Mouse (Mus musculus): Measurements from ENCODE around the gene Lax1. TPM values are rescaled to one million over a fixed set of nuclear protein-coding genes. Genes with fewer than 3 reads are reported as not detected.

The Lax1 gene
- polyA plus RNA-seq (2016; fragmentation: Nextera tagmentation; extraction: Ambion mirVana): 0.12 and 0.33 TPM in 2 replicates

- H3K9ac ChIP-seq: no peak within 1 kb of the TSS
- no peak for ATAC-seq (ENCODE audit: low FRiP score)
- 46% methylated on average over 6 of the region's 6 CpGs for WGBS
Measured at GRCm38 (mm10) chr1:133689897-133690296, at the start of gene Lax1. TSS of gene Lax1 (minus strand) at chr1:133690108.

GRCm38 (mm10) chr1:133736664-133737063 lies 46.8 kb upstream of the Lax1 start:
- WGBS: 73% methylated on average over 7 of the region's 7 CpGs
- H3K9me3 ChIP-seq (replicated peaks): no peaks in the 10 kb centered on the region
- H3K4me2 ChIP-seq (replicated peaks): no peak overlapping the region
- H3K27ac ChIP-seq: no peak overlapping the region
- 0 out of 2 replicates have a peak, but pooled peaks have one; percentile 22 for ATAC-seq (ENCODE audit: low FRiP score)
- 0 out of 2 replicates have a peak overlapping the region, but pooled peaks have one; percentile 32 for H3K9ac ChIP-seq
- peaks cover 18% of the 10 kb centered on the region for H3K4me1 ChIP-seq
- H3K4me3 ChIP-seq: no peak overlapping the region
- peaks cover 5% of the 10 kb centered on the region; the same call in 1 of the 2 replicates for H3K36me3 ChIP-seq
- H3K27me3 ChIP-seq: no peaks in the 10 kb centered on the region

More at GRCm38 (mm10) chr1:133689897-133690296, at the start of gene Lax1:
- no peak within 1 kb of the TSS for H3K4me2 ChIP-seq (replicated peaks)
- no peak within 1 kb of the TSS for H3K4me3 ChIP-seq
- H3K27me3 ChIP-seq: no peaks in the 10 kb centered on the region
- H3K4me1 ChIP-seq: peaks cover 6% of the 10 kb centered on the region; the same call in 1 of the 2 replicates
- no peaks in the 10 kb centered on the region for H3K9me3 ChIP-seq (replicated peaks)
- H3K27ac ChIP-seq: no peak within 1 kb of the TSS
- H3K36me3 ChIP-seq: no peaks in the 10 kb centered on the region

GRCm38 (mm10) chr1:133735995-133736652 lies 46.2 kb upstream of the Lax1 start:
- ATAC-seq (ENCODE audit: low FRiP score): peak; percentile 85
- Histone ChIP-seq H3K36me3 (peaks cover 8% of the 10 kb centered on the region; the same call in 1 of the 2 replicates), H3K9me3 (replicated peaks) (no peaks in the 10 kb centered on the region), H3K9ac (peak overlapping the region; percentile 75), H3K4me1 (peaks cover 13% of the 10 kb centered on the region), H3K4me2 (replicated peaks) (peak overlapping the region; percentile 60), H3K4me3 (peak overlapping the region; percentile 38), H3K27me3 (no peaks in the 10 kb centered on the region), H3K27ac (no peak overlapping the region)
- WGBS: 13% methylated on average over 17 of the region's 17 CpGs

GRCm38 (mm10) chr1:133732814-133733213 lies 42.9 kb upstream of the Lax1 start:
- H3K36me3 ChIP-seq: peaks cover 31% of the 10 kb centered on the region
- H3K9ac ChIP-seq: no peak overlapping the region
- 65% methylated on average over 11 of the region's 11 CpGs for WGBS
- H3K4me2 ChIP-seq (replicated peaks): no peak overlapping the region
- no peaks in the 10 kb centered on the region for H3K27me3 ChIP-seq
- no peak overlapping the region for H3K4me3 ChIP-seq
- H3K9me3 ChIP-seq (replicated peaks): no peaks in the 10 kb centered on the region
- peaks cover 13% of the 10 kb centered on the region for H3K4me1 ChIP-seq
- no peak for ATAC-seq (ENCODE audit: low FRiP score)
- no peak overlapping the region for H3K27ac ChIP-seq

- WGBS: 88% methylated on average over 7 of the region's 7 CpGs
- no peak for ATAC-seq (ENCODE audit: low FRiP score)
- Histone ChIP-seq H3K4me1 (no peaks in the 10 kb centered on the region), H3K4me3 (no peak overlapping the region), H3K27me3 (no peaks in the 10 kb centered on the region), H3K9ac (no peak overlapping the region), H3K27ac (no peak overlapping the region), H3K4me2 (replicated peaks) (no peak overlapping the region), H3K9me3 (replicated peaks) (no peaks in the 10 kb centered on the region), H3K36me3 (peaks cover 40% of the 10 kb centered on the region)
Measured at GRCm38 (mm10) chr1:133728339-133728738, 38.4 kb upstream of the Lax1 start.

- ATAC-seq (ENCODE audit: low FRiP score): no peak
- WGBS: 62% methylated on average over 7 of the region's 7 CpGs
- no peaks in the 10 kb centered on the region for H3K27me3 ChIP-seq
- no peaks in the 10 kb centered on the region for H3K4me1 ChIP-seq
- no peak overlapping the region for H3K27ac ChIP-seq
- peaks cover 33% of the 10 kb centered on the region for H3K36me3 ChIP-seq
- no peak overlapping the region for H3K9ac ChIP-seq
- no peaks in the 10 kb centered on the region for H3K9me3 ChIP-seq (replicated peaks)
- no peak overlapping the region for H3K4me2 ChIP-seq (replicated peaks)
- H3K4me3 ChIP-seq: no peak overlapping the region
Measured at GRCm38 (mm10) chr1:133720342-133720741, 30.4 kb upstream of the Lax1 start.

- Histone ChIP-seq H3K9ac (no peak overlapping the region), H3K36me3 (peaks cover 38% of the 10 kb centered on the region), H3K27me3 (no peaks in the 10 kb centered on the region), H3K4me2 (replicated peaks) (no peak overlapping the region), H3K27ac (no peak overlapping the region), H3K4me1 (no peaks in the 10 kb centered on the region), H3K9me3 (replicated peaks) (no peaks in the 10 kb centered on the region), H3K4me3 (no peak overlapping the region)
- ATAC-seq (ENCODE audit: low FRiP score): no peak
- WGBS: 87% methylated on average over 8 of the region's 8 CpGs
Measured at GRCm38 (mm10) chr1:133718786-133719185, 28.9 kb upstream of the Lax1 start.

GRCm38 (mm10) chr1:133718296-133718695 lies 28.4 kb upstream of the Lax1 start:
- Histone ChIP-seq H3K9me3 (replicated peaks) (no peaks in the 10 kb centered on the region), H3K4me3 (no peak overlapping the region), H3K27ac (no peak overlapping the region), H3K36me3 (peaks cover 38% of the 10 kb centered on the region), H3K4me1 (no peaks in the 10 kb centered on the region), H3K4me2 (replicated peaks) (no peak overlapping the region), H3K9ac (no peak overlapping the region), H3K27me3 (no peaks in the 10 kb centered on the region)
- no peak for ATAC-seq (ENCODE audit: low FRiP score)
- 77% methylated on average over 3 of the region's 3 CpGs for WGBS

- no peak overlapping the region for H3K4me2 ChIP-seq (replicated peaks)
- ATAC-seq (ENCODE audit: low FRiP score): no peak
- 28% methylated on average over 7 of the region's 7 CpGs for WGBS
Measured at GRCm38 (mm10) chr1:133716464-133716863, 26.6 kb upstream of the Lax1 start.

GRCm38 (mm10) chr1:133715191-133715590 lies 25.3 kb upstream of the Lax1 start:
- H3K27ac ChIP-seq: no peak overlapping the region
- no peak overlapping the region for H3K4me2 ChIP-seq (replicated peaks)
- no peak for ATAC-seq (ENCODE audit: low FRiP score)
- H3K9me3 ChIP-seq (replicated peaks): no peaks in the 10 kb centered on the region
- H3K27me3 ChIP-seq: no peaks in the 10 kb centered on the region
- 79% methylated on average over 1 of the region's 1 CpGs for WGBS
- H3K36me3 ChIP-seq: peaks cover 30% of the 10 kb centered on the region
- no peak overlapping the region for H3K4me3 ChIP-seq
- no peak overlapping the region for H3K9ac ChIP-seq
- peaks cover 18% of the 10 kb centered on the region for H3K4me1 ChIP-seq

More at GRCm38 (mm10) chr1:133716464-133716863, 26.6 kb upstream of the Lax1 start:
- peaks cover 38% of the 10 kb centered on the region for H3K36me3 ChIP-seq
- H3K9ac ChIP-seq: no peak overlapping the region
- H3K27ac ChIP-seq: no peak overlapping the region
- no peaks in the 10 kb centered on the region for H3K9me3 ChIP-seq (replicated peaks)
- H3K4me3 ChIP-seq: no peak overlapping the region
- H3K4me1 ChIP-seq: peaks cover 16% of the 10 kb centered on the region
- no peaks in the 10 kb centered on the region for H3K27me3 ChIP-seq

- ATAC-seq (ENCODE audit: low FRiP score): no peak
- peaks cover 21% of the 10 kb centered on the region for H3K4me1 ChIP-seq
- H3K9me3 ChIP-seq (replicated peaks): no peaks in the 10 kb centered on the region
- WGBS: 53% methylated on average over 2 of the region's 2 CpGs
- H3K36me3 ChIP-seq: peaks cover 22% of the 10 kb centered on the region
- H3K9ac ChIP-seq: no peak overlapping the region
- no peak overlapping the region for H3K27ac ChIP-seq
- H3K4me2 ChIP-seq (replicated peaks): no peak overlapping the region
- H3K27me3 ChIP-seq: no peaks in the 10 kb centered on the region
- no peak overlapping the region for H3K4me3 ChIP-seq
Measured at GRCm38 (mm10) chr1:133713009-133713370, 23.1 kb upstream of the Lax1 start.

- ATAC-seq (ENCODE audit: low FRiP score): no peak
- H3K27ac ChIP-seq: no peak overlapping the region
- H3K9ac ChIP-seq: no peak overlapping the region
- no peak overlapping the region for H3K4me3 ChIP-seq
- peaks cover 21% of the 10 kb centered on the region for H3K36me3 ChIP-seq
- H3K27me3 ChIP-seq: no peaks in the 10 kb centered on the region
- H3K9me3 ChIP-seq (replicated peaks): no peaks in the 10 kb centered on the region
- H3K4me1 ChIP-seq: peaks cover 21% of the 10 kb centered on the region
- H3K4me2 ChIP-seq (replicated peaks): no peak overlapping the region
- WGBS: 63% methylated on average over 12 of the region's 12 CpGs
Measured at GRCm38 (mm10) chr1:133712288-133713008, 22.5 kb upstream of the Lax1 start.
